Mouse (Mus musculus) adrenal gland, postnatal 10 days (tissue): ENCODE data around the gene Wdr83. TPM values are rescaled to one million over a fixed set of nuclear protein-coding genes. Genes with fewer than 3 reads are reported as not detected.
A peak's percentile ranks its signal among the peaks of the same experiment; 100 is the strongest.

Source experiments
- DNase-seq: peaks from one replicate; pipeline ENCODE4 v3.0.0; 2021; ENCODE audit warnings: mixed read lengths
- total RNA-seq, 2 experiments: library from RNA; stranded (reverse); gene quantifications; 2 replicates each; pipeline ENCODE4 v1.2.3; 2021

Gene Wdr83
- total RNA-seq, 2 experiments from 2014 or later, result 25.7 to 29.8 TPM

GRCm38 (mm10) chr8:85076993-85077392, 4.1 kb downstream of the Wdr83 start:
- peak; percentile 85 for DNase-seq

GRCm38 (mm10) chr8:85076001-85076400, 5.1 kb downstream of the Wdr83 start:
- peak; percentile 53 for DNase-seq

GRCm38 (mm10) chr8:85074617-85075016, 6.5 kb downstream of the Wdr83 start:
- DNase-seq, result no peak

GRCm38 (mm10) chr8:85074167-85074566, 6.9 kb downstream of the Wdr83 start:
- no peak for DNase-seq

GRCm38 (mm10) chr8:85073041-85073612, 8.0 kb downstream of the Wdr83 start:
- DNase-seq, result no peak

GRCm38 (mm10) chr8:85072364-85072929, 8.7 kb downstream of the Wdr83 start:
- DNase-seq, result no peak

DNA sequence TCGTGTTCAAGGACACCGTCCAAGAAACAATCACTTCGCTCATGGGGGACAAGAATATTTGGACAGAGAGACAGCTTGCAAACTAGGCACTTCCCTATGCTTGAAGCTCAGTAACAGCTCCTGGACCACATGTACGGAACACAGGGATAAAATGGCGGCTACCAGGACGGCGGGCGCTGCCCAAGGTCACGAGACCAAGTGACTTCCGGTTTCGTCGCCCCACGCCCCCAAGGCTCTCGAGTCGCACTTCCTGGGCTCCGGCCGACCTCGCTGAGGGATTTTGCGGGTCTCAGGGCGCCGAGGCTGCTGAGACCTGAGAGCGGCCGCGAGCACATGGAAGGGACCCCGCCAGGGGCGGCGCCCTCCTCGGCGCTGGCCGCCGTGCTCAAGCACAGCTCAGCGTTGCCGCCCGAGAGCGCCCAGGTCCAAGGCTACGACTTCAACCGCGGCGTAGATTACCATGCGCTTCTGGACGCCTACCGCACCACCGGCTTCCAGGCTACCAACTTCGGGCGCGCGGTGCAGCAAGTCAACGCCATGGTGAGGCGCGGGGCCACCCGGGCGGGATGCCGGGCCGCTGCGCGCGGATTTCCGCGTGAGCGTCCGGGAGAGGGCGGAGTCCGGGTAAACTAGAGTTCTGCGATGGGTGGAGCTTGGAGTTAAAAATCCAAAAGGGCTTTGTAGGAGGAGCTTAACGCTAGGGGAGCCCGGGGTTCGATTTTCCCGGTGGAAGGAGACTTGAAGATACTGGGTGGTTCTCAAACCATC, 9.4 kb downstream of the Wdr83 start, which contains the start of gene Dhps:
Gene Dhps, plus strand, starts transcription at position 244 of the 768 bp plus-strand sequence.
- DNase-seq, result peak; percentile 93

GRCm38 (mm10) chr8:85071041-85071440, 10.1 kb downstream of the Wdr83 start:
- DNase-seq, result no peak

- no peak for DNase-seq
Observed at GRCm38 (mm10) chr8:85067982-85068381, 13.1 kb downstream of the Wdr83 start, which contains the start of gene Gm5741. Gene Gm5741, minus strand, starts transcription at chr8:85067982.

DNA sequence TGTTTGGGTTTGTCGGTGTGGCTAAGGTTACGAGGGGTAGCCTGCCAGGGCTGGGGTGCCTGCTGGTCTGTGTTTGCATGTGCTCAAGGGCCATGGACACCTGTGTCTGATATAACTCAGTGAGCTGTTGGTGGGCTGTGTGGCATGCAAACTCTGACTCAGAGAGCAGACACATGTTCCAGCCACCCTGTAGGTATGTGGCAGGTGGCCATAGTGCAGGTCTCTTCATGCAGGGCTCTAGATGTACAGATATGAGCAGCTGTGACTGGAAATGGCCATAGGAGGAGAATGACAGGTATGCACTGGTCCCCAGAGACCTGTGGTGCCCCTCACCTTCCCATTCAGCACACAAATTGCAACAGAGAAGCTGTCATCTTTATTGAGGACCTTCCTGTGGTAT, 14.0 kb downstream of the Wdr83 start:
- DNase-seq, result no peak

GRCm38 (mm10) chr8:85065213-85065612, 15.9 kb downstream of the Wdr83 start:
- DNase-seq, result peak; percentile 40

DNA sequence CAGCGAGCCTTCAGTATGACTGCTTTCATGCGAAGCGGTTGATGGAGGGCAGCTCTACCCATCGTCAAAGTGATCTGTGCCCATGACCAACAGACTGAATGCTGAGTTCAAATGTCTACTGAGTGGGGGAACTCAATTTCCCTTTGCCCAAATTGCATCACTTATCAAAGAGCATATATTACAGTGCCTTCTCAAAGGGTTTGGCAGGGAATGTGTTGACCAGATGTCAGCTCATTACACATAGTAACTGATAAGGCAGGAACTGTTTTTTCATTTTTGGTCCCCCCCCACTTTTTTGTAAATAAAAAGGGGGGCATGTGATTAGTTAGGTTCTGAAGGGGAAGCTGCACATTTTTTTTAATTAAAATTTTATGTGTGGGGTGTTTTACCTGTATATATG, 18.5 kb downstream of the Wdr83 start:
- DNase-seq, result no peak

DNA sequence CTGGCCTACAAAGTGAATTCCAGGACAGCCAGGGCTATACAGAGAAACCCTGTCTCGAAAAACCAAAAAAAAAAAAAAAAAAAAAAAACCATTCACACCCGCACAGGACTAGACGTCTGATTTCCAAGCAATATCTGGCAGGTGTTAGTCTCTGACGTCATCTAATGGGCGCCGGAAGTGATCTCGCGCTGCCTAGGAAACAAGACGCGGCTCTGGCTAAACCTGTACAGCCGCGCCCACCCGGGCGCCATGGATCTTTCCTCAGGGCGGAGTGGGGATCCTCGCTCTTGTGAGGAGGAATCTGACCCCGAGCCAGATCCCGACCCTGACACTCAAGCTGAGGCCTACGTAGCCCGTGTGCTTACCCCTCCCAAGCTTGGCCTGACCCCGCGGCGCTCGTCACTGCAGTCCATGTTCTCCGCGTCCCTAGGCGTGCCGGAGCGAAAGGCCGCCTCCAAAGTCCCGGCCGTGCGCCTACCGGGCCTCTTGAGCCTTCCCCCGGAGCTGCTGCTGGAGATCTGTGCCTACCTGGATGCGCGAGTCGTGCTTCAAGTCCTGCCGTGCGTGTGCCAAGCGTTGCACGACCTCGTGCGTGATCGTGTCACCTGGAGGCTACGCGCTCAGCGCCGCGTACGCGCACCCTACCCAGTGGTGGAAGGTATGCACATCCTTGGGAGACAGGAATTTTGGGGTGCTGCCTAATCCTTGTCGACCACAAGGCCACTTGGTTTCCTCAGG, 21.1 kb downstream of the Wdr83 start, which contains the start of gene Fbxw9:
Gene Fbxw9, plus strand, starts transcription at position 177 of the 738 bp plus-strand sequence.
- DNase-seq, result peak; percentile 93

DNA sequence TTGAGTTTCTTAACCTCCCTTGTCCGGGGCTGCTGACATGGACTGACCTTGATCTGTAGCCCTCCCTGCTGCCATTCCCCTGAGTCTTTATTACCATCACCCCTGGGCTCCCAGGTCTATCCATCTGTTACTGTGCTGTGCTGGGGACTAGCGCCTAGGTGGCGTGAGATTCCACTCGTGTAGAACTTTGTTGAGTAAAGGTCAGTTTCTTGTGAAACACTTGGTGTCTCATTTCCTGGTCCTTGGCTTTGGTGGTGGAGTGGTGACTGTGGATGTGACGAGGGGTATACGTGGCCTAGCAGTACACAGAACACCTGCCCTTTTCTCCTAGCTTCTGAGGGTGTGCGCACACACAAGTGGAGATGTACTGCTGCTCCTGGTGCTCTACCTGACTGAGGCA, 23.7 kb downstream of the Wdr83 start:
- DNase-seq, result no peak

GRCm38 (mm10) chr8:85043619-85044018, 37.5 kb downstream of the Wdr83 start:
- no peak for DNase-seq

DNA sequence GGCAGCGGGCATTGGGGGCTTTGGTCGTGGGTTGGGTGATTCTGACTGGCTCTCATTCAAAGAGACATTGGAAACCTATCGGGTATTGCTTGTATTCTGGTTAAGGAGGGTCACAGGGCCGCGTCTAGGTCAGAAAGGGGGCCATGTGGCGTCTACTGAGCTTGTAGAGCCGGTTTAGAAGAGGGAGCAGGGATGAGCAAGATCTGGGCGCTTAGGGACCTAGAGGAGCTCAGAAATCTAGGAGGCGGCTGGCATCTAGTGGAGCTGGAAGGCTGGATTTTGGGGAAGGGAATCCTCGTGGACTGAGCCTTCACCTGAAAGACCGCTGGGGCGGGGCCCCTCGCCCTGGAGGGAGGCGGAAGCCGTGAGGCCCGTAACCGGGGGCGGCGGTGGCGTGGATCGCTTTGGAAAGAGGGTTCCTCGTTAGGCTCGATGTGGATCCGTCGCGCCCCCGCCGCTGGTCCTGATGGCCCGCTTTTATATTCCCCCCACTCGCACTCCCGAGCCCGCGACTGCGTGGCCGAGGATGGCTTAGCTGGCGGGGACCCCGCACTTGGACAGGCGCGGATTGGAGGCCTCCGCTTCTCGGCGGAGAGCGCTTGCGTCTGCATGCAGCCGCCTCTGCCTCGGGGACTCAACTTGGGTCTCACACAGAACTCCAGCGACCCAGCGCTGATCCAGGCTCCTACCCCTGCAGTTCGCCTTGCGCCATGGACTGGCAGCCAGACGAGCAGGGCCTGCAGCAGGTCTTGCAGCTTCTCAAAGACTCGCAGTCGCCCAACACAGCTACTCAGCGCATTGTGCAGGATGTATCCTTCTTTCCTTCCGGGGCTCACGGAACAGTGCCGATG, 43.2 kb downstream of the Wdr83 start:
- DNase-seq, result peak; percentile 68

- DNase-seq, result no peak
Observed at GRCm38 (mm10) chr8:85037366-85037680, 43.8 kb downstream of the Wdr83 start.

DNA sequence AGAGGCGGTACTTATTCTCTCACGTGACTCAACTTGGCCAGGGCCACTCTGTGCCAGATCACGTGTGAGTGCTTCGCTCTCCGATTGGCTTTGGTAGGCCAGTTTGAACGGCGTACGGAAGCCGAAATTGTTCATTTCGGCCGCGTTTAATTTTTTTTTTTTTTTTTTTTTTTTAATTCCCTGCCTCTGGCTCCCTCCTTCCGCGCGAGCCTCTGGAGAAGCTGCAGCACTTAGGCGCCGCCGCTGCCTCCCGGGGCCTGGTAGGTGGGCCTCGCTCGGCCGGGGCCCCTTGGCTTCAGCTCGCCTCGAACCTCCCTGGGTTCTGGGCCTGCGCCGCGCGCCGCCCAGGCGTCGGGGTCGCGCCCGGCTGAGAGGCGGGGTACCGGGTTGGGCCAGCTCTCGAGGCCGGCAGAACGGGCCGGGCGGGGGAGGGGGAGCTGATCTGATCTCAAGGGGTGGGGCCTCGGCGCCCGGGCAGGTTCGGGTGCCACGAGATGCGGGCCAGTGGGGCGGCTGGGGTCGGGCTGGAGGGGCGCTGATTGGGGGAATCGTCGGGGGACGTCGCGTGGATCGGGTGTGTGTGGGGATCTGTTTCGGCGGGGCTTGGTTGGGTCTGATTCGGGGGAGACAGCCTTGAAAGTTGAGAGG, 44.3 kb downstream of the Wdr83 start, which contains the start of gene Tnpo2:
Gene Tnpo2, plus strand, starts transcription at position 198 of the 648 bp plus-strand sequence.
- DNase-seq, result peak; percentile 94

- DNase-seq, result no peak
Observed at GRCm38 (mm10) chr8:85036381-85036717, 44.8 kb downstream of the Wdr83 start.

DNA sequence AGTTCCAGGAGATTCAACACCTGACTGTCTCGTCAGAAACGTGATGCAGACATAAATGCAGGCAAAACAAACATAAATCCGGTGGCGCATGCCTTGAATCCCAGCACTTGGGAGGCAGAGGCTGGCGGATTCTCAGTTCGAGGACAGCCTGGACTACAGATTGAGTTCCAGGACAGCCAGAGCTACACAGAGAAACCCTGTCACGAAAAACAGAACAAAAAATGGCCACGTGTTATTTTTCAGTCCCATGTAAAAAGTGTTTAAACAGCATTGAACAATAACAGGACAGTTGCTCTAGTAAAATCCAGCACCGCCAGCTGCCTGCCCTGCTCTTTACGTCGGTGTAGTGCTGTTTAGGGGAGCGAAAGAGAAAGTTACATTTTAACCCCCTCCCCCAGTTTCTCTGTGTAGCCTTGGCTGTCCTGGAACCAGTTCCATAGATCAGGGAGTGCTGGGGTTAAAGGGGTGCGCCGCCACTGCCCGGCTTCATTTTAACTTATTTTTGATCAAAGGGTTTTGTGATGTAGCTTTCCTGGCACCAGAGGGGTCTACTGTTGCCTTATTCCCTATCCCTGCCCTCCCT, 45.3 kb downstream of the Wdr83 start:
- DNase-seq, result peak; percentile 49

GRCm38 (mm10) chr8:85035165-85035727, 45.9 kb downstream of the Wdr83 start:
- DNase-seq, result no peak
